Mouse (Mus musculus) embryonic facial prominence, embryonic 12.5 days (tissue): ENCODE results near the gene Baz1b. TPM values are rescaled to one million over a fixed set of nuclear protein-coding genes. Genes with fewer than 3 reads are reported as not detected.
A peak's percentile ranks its signal among the peaks of the same experiment; 100 is the strongest.

Source experiments
- ATAC-seq: fragments of 200-750 bp; cut with Nextera tagmentation; 2 replicates; pipeline ENCODE4 v1.8.0; 2017; ENCODE audit not compliant: insufficient number of reproducible peaks, insufficient read depth, low FRiP score, low TSS enrichment
- H3K27ac ChIP-seq: fragments of 300-500 bp; sonication (generic); 2 replicates; pipeline ENCODE4 v1.5.1; 2016; ENCODE audit warnings: mild to moderate bottlenecking
- H3K27me3 ChIP-seq: fragments of 300-500 bp; sonication (generic); 2 replicates; pipeline ENCODE4 v1.6.1; 2016; ENCODE audit warnings: mild to moderate bottlenecking, moderate library complexity
- H3K36me3 ChIP-seq: fragments of 300-500 bp; sonication (generic); 2 replicates; pipeline ENCODE4 v1.6.1; 2016; ENCODE audit warnings: mild to moderate bottlenecking
- H3K4me1 ChIP-seq: fragments of 300-500 bp; sonication (generic); 2 replicates; pipeline ENCODE4 v1.6.1; 2016
- H3K4me2 ChIP-seq: fragments of 300-500 bp; sonication (generic); replicated peaks from 2 replicates; pipeline ENCODE4 v1.6.1; 2016; ENCODE audit warnings: mild to moderate bottlenecking, moderate library complexity
- H3K4me3 ChIP-seq: fragments of 300-500 bp; sonication (generic); 2 replicates; pipeline ENCODE4 v1.5.1; 2016; ENCODE audit warnings: mild to moderate bottlenecking
- H3K9ac ChIP-seq: fragments of 300-500 bp; sonication (generic); 2 replicates; pipeline ENCODE4 v1.6.1; 2016; ENCODE audit warnings: mild to moderate bottlenecking, moderate library complexity
- H3K9me3 ChIP-seq: fragments of 300-500 bp; sonication (generic); 2 replicates; pipeline ENCODE4 v1.6.1; 2016; ENCODE audit warnings: mild to moderate bottlenecking, moderate library complexity
- WGBS: fragments of 180-500 bp; shearing (Covaris S2); methylation state at CpG from one replicate; pipeline ENCODE4 v1.1.7; 2016; 5-methylcytosine and 5-hydroxymethylcytosine counted together
- polyA plus RNA-seq: library from polyadenylated mRNA; unstranded; fragments of >200 nt; fragmentation: Nextera tagmentation; extraction: Ambion mirVana; gene quantifications from 2 replicates; pipeline ENCODE4 v1.2.1, GENCODE M21; 2016

Baz1b gene
- 68.7 and 69.0 TPM in 2 replicates for polyA plus RNA-seq

DNA sequence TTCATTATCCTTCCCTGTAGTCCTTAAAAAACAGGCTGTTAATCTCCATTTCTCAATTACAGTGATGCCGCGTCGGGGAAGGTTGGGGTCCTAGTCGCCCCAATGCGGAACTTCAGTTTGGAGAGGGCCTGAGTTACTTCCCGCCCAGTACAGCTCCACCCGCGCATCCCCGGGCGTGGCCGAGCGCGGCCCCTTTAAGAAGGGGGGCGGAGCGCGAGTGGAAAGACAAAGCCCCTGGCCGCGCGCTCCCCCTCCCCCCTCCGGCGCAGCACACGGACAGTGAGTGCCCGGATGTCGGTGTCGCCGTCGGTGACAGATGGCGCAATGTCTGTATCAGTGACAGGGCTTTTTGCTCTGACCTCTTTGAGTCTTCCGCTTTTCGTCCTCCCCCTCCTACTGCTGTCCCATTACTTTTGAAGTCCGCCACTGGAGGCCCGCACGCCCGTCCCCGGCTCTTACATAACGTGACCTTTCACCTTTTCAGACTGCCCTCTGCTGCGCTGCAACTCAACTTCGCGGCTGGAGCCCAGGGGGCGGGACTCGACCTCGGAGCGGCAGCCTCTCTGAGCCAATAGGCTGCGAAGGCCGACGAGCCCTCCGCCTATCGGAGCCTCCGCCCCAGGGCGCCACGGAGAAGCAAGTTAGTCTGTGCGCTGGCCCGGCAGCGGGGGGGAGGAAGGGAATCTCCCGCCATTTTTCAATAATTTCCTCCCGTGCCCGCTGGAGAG, at the start of gene Baz1b:
TSS of gene Baz1b (plus strand) at position 644 of the 728 bp plus-strand sequence.
- peak; percentile 96 for ATAC-seq
- peaks cover 20% of the 10 kb centered on the region for H3K4me1 ChIP-seq
- peak within 1 kb of the TSS; percentile 99 for H3K27ac ChIP-seq
- under 1% methylated on average over 57 of the region's 57 CpGs for WGBS
- H3K4me2 ChIP-seq = peak within 1 kb of the TSS; percentile 67
- H3K9ac ChIP-seq = peak within 1 kb of the TSS; percentile 99
- H3K9me3 ChIP-seq = no peaks in the 10 kb centered on the region
- peaks cover 19% of the 10 kb centered on the region for H3K36me3 ChIP-seq
- peak within 1 kb of the TSS; percentile 86 for H3K4me3 ChIP-seq
- no peaks in the 10 kb centered on the region for H3K27me3 ChIP-seq

DNA sequence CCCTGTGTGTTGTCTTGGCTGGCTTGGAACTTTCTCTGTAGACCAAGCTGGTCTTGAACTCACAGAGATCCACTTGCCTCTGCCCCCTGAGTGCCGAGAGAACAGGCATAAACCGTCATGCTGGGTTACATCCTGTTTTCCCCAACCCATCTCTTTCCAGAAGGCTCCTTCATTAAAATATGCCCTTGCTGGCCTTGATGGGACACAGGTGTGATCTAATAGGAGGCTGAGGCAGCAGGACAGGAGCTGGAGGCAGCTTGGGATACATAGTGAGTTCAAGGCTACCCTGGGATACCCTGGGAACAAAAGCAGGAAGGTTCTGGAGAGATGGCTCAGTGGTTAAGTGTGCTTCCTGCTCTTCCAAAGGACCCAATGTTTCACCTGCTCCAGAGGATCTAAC, 47.2 kb upstream of the Baz1b start:
- Histone ChIP-seq H3K36me3 (no peaks in the 10 kb centered on the region), H3K27me3 (peaks cover 10% of the 10 kb centered on the region; the same call in 1 of the 2 replicates), H3K4me2 (no peak overlapping the region), H3K4me1 (no peaks in the 10 kb centered on the region), H3K4me3 (no peak overlapping the region), H3K27ac (no peak overlapping the region), H3K9me3 (no peaks in the 10 kb centered on the region), H3K9ac (no peak overlapping the region)
- 73% methylated on average over 2 of the region's 2 CpGs for WGBS
- no peak for ATAC-seq

DNA sequence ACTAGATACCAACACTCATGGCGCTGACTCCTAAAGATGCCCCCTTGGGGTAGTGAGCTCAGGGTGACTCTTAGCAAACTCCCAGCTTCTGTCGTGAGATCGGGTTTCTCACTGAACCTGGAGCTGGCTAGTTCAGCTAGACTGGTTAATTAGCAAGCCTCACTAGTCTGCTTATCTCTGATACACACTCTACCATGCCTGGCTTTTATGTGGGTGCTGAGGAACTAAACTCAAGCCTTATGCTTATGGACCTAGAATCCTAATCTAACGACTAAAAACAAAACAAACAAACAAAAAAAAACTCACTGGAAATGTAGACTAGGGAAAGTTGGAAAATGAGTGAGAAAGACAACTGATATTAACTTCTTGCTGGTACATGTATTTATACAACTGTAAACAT, 42.6 kb upstream of the Baz1b start:
- Histone ChIP-seq H3K36me3 (no peaks in the 10 kb centered on the region), H3K9ac (no peak overlapping the region), H3K9me3 (no peaks in the 10 kb centered on the region), H3K27me3 (0 out of 2 replicates have a peak, but pooled peaks cover 6% of the 10 kb centered on the region), H3K4me2 (no peak overlapping the region), H3K27ac (no peak overlapping the region), H3K4me3 (no peak overlapping the region), H3K4me1 (peaks cover 4% of the 10 kb centered on the region; the same call in 1 of the 2 replicates)
- WGBS = 56% methylated on average over 4 of the region's 4 CpGs
- no peak for ATAC-seq

DNA sequence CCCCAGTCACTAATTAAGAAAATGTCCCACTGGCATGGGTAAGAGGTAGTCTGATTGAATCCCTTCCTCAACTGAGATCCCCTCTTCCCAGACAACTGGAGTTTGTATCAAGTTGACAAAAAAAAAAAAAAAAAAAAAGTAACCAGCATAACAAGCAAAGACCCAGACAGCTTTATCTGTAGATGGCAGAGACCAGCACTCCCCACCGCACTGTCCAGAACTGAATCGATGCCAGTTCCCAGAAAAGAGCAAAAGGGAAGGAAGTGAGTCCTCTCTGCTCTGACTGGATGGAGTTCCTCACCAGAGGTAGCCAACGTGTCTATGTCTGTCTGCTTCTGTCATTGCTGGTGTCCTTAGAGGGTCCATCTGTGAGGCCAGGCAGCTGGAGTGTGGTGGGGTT, 41.5 kb upstream of the Baz1b start:
- no peak for ATAC-seq
- H3K27ac ChIP-seq = no peak overlapping the region
- H3K27me3 ChIP-seq = 0 out of 2 replicates have a peak, but pooled peaks cover 6% of the 10 kb centered on the region
- 79% methylated on average over 3 of the region's 3 CpGs for WGBS
- no peaks in the 10 kb centered on the region for H3K9me3 ChIP-seq
- no peak overlapping the region for H3K9ac ChIP-seq
- peaks cover 7% of the 10 kb centered on the region; the same call in 1 of the 2 replicates for H3K4me1 ChIP-seq
- H3K36me3 ChIP-seq = no peaks in the 10 kb centered on the region
- H3K4me2 ChIP-seq = no peak overlapping the region
- no peak overlapping the region for H3K4me3 ChIP-seq

DNA sequence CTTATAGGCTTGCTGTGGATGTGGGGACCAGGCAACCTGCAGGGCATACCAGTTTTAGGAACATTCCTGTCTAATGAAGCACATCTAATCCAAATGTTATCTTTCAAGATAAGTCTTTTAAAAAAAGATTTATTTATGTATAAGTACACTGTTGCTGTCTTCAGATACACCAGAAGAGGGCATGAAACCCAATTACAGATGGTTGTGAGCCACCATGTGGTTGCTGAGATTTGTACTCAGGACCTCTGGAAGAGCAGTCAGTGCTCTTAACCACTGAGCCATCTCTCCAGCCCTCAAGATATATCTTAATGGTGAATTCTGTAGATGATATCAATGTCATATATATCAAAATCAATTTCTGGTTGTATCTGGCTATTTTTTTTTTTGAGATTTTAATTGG, 41.1 kb upstream of the Baz1b start:
- no peak for ATAC-seq
- Histone ChIP-seq H3K9me3 (no peaks in the 10 kb centered on the region), H3K36me3 (no peaks in the 10 kb centered on the region), H3K27ac (no peak overlapping the region), H3K9ac (no peak overlapping the region), H3K4me2 (no peak overlapping the region), H3K4me3 (no peak overlapping the region), H3K4me1 (peaks cover 7% of the 10 kb centered on the region; the same call in 1 of the 2 replicates), H3K27me3 (0 out of 2 replicates have a peak, but pooled peaks cover 6% of the 10 kb centered on the region)

DNA sequence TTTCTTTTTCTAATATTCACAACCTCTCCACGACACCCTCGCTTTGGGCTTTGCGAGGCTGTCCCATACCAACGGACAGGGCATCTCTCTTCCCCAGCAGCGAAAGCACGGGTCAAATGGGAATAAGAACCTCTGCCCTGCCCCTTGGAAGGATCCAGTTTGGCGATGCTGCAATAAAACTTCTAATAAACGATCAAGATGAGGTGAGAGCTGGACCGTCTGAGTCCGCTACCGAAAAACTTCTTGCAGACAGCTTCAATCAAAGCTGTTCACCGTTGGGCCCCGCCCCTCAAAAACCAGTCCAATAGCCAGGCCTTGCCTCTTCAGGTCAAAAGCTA, 38.4 kb upstream of the Baz1b start:
- Histone ChIP-seq H3K4me3 (peak overlapping the region; percentile 70), H3K36me3 (peaks cover 11% of the 10 kb centered on the region), H3K9ac (peak overlapping the region; percentile 72), H3K27ac (peak overlapping the region; percentile 93), H3K27me3 (no peaks in the 10 kb centered on the region), H3K4me2 (peak overlapping the region; percentile 72), H3K9me3 (no peaks in the 10 kb centered on the region), H3K4me1 (peaks cover 7% of the 10 kb centered on the region; the same call in 1 of the 2 replicates)
- no peak for ATAC-seq
- WGBS = 1% methylated on average over 13 of the region's 13 CpGs

DNA sequence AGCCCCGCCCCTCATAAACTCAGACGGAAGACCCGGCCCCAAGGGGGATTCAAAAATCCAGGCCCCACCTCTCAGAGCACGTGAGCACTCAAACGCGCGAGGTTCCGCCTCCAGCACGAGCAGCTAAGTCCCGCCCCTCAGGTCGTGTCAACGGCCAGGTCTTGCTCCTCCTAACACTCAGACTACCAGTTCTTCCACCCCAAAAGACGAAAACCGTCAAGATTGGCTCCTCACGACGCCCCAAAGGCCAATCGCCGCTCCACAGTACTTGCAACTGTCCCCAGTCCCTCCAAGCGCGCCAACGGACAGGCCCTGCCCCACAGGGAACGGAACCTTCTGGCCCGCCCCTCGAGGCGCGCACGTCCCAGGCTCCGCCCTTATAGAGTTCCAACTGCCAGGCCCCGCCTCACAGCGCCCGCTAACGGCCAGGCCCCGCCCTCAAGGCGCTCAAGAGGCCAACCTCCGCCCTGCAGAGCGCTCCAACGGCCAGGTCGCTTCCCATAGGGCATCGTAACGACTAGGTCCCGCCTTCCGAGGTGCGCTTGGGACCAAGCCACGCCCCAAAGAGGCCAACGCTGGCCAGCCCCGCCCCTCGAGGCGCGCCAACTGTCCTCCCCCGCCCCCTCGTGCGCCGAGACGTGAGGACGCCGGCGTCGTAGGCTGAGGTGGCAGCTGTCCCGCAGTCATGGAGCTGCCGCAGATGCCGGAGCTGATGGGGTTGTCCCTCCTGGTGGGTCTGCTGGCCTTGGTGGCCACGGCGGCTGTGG, 37.8 kb upstream of the Baz1b start, which contains the start of gene Tbl2:
TSS of gene Tbl2 (plus strand) at position 605 of the 767 bp plus-strand sequence.
- Histone ChIP-seq H3K36me3 (peaks cover 16% of the 10 kb centered on the region), H3K9me3 (no peaks in the 10 kb centered on the region), H3K4me3 (peak within 1 kb of the TSS; percentile 70), H3K27me3 (no peaks in the 10 kb centered on the region), H3K9ac (peak within 1 kb of the TSS; percentile 72), H3K4me2 (peak within 1 kb of the TSS; percentile 72), H3K4me1 (peaks cover 7% of the 10 kb centered on the region; the same call in 1 of the 2 replicates), H3K27ac (peak within 1 kb of the TSS; percentile 93)
- WGBS = under 1% methylated on average over 63 of the region's 63 CpGs
- peak; percentile 98 for ATAC-seq

DNA sequence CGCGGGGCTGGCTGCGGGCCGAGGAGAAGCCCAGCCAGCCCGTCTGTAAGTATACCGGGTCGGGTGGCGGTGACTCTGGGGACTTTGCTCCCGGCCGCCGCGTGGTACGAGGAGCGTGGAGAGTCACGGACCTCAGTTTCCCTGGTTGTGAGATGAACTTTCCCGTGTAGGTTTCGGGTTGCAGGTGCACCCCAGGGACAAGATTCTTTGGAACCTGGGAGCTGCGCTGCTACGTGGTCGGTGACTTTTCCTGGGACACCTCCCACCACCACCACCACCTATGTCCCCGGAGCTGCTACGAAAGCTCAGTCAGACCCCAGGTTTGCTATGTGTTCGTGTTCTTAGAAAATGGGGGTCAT, 37.3 kb upstream of the Baz1b start:
- H3K36me3 ChIP-seq = peaks cover 20% of the 10 kb centered on the region
- no peaks in the 10 kb centered on the region for H3K9me3 ChIP-seq
- peak overlapping the region; percentile 72 for H3K4me2 ChIP-seq
- H3K4me3 ChIP-seq = peak overlapping the region; percentile 70
- no peaks in the 10 kb centered on the region for H3K27me3 ChIP-seq
- peak overlapping the region; percentile 93 for H3K27ac ChIP-seq
- WGBS = under 1% methylated on average over 20 of the region's 23 CpGs
- ATAC-seq = no peak
- peaks cover 7% of the 10 kb centered on the region; the same call in 1 of the 2 replicates for H3K4me1 ChIP-seq
- H3K9ac ChIP-seq = peak overlapping the region; percentile 72

DNA sequence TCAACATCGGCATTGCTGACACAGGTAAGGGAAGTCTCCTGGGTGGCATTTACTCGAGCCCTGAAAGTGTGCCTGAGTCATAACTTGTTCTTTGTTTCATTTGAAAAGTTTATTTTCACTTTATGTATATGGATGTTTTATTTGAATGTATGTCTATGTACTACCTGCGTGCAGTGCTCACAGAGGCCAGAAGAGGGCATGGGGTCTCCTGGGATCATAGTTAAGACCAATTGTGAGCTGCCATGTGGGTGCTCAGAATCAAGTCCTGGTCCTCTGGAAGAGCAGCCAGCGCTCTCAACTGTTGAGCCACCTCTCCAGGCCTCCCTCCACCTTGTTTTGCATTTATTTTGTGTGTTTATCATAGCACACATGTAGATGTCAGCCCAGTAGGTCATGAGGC, 30.6 kb upstream of the Baz1b start:
- 97% methylated on average over 4 of the region's 4 CpGs for WGBS
- H3K27ac ChIP-seq = no peak overlapping the region
- ATAC-seq = no peak

DNA sequence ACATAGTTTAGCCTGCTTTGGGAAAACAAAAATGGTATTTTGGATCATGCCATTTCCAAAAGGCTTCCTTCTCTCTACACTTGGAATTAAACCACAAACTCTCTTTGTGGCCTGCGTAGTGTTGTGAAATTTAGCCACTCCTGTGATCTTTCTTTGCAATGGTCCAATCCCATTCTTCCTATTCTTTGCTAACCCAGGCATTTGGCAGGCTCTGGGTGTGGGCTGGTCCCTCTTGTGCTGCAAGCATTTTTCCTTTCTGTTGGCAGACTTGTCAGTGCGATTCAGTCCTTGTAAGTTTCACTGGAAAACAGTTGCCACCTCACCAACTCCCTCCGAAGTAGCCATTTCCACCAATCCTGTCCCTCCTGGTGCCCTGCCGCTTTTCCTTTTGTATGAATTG, 25.8 kb upstream of the Baz1b start:
- H3K9me3 ChIP-seq = no peaks in the 10 kb centered on the region
- no peaks in the 10 kb centered on the region for H3K27me3 ChIP-seq
- 92% methylated on average over 4 of the region's 4 CpGs for WGBS
- H3K27ac ChIP-seq = no peak overlapping the region
- no peak overlapping the region for H3K9ac ChIP-seq
- no peak overlapping the region for H3K4me3 ChIP-seq
- no peak for ATAC-seq
- no peak overlapping the region for H3K4me2 ChIP-seq
- no peaks in the 10 kb centered on the region for H3K4me1 ChIP-seq
- H3K36me3 ChIP-seq = peaks cover 62% of the 10 kb centered on the region

More for the DNA sequence above, 30.6 kb upstream of the Baz1b start:
- H3K4me3 ChIP-seq = no peak overlapping the region
- H3K27me3 ChIP-seq = no peaks in the 10 kb centered on the region
- H3K4me2 ChIP-seq = no peak overlapping the region
- peaks cover 85% of the 10 kb centered on the region for H3K36me3 ChIP-seq
- H3K4me1 ChIP-seq = no peaks in the 10 kb centered on the region
- no peaks in the 10 kb centered on the region for H3K9me3 ChIP-seq
- H3K9ac ChIP-seq = no peak overlapping the region

DNA sequence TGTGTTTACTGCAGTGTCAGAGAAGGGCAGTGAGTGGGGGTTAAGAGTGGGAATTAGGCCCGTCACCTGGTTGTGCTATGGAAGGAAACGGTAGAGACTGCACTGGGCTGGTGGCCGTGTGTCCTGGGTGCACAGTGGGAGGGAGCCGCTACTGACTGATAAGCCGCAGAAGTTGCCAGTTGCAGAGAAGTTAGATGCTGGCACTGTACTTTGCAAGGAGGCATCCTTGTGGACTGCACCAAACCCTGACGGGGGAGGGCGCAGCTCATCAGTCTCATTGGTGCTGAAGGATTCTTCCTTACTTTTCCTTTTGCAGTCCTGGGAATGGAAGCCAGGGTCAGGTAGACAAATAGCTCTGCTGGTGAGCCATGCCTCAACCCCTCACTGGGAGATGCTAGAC, 25.4 kb upstream of the Baz1b start:
- WGBS = 93% methylated on average over 7 of the region's 7 CpGs
- no peak for ATAC-seq
- no peak overlapping the region for H3K27ac ChIP-seq
- 0 out of 2 replicates have a peak overlapping the region, but pooled peaks have one; percentile 2 for H3K9ac ChIP-seq
- H3K27me3 ChIP-seq = no peaks in the 10 kb centered on the region
- no peak overlapping the region for H3K4me3 ChIP-seq
- no peak overlapping the region for H3K4me2 ChIP-seq
- H3K9me3 ChIP-seq = no peaks in the 10 kb centered on the region
- H3K36me3 ChIP-seq = peaks cover 57% of the 10 kb centered on the region
- H3K4me1 ChIP-seq = no peaks in the 10 kb centered on the region

DNA sequence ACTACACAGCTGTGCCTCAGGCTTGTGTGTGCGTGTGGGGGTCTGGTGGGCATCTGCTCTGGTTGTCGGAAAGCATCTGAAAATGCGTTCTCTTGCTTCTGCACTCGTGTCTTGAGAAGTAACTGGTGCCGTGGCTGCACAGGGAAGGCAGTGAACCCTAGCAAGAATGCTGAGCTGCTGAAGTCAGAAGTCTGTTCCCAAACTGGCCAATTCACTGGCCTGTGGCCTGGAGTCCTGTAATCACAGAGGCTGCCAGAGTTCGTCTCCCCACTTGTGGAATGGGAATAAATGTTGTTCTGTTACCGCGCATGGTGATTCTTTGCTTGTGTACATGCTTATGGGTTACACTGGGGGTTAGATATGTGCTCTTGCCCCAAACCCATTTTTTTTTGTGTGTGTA, 24.7 kb upstream of the Baz1b start:
- WGBS = 94% methylated on average over 8 of the region's 8 CpGs
- Histone ChIP-seq H3K9me3 (no peaks in the 10 kb centered on the region), H3K27ac (no peak overlapping the region), H3K27me3 (no peaks in the 10 kb centered on the region), H3K36me3 (peaks cover 50% of the 10 kb centered on the region), H3K4me2 (no peak overlapping the region), H3K9ac (no peak overlapping the region), H3K4me1 (no peaks in the 10 kb centered on the region), H3K4me3 (no peak overlapping the region)
- no peak for ATAC-seq
